Mouse (Mus musculus) stomach, postnatal 0 days (tissue): ENCODE results near the gene Radil. TPM values are rescaled to one million over a fixed set of nuclear protein-coding genes. Genes with fewer than 3 reads are reported as not detected.

Experiments used
- ATAC-seq: fragments of 200-750 bp; cut with Nextera tagmentation; 2 replicates; pipeline ENCODE4 v1.8.0; 2017; ENCODE audit not compliant: low FRiP score, low TSS enrichment
- DNase-seq: peaks from one replicate; pipeline ENCODE4 v3.0.0-alpha.2; 2016; ENCODE audit warnings: low spot score
- H3K27ac ChIP-seq: fragments of 300-500 bp; sonication (generic); replicated peaks from 2 replicates; pipeline ENCODE4 v1.5.1; 2014; ENCODE audit warnings: mild to moderate bottlenecking, control low read depth
- H3K27me3 ChIP-seq: fragments of 300-500 bp; sonication (generic); 2 replicates; pipeline ENCODE4 v1.6.1; 2014; ENCODE audit warnings: low read length; ENCODE audit not compliant: control insufficient read depth, insufficient read depth
- H3K36me3 ChIP-seq: fragments of 300-500 bp; sonication (generic); 2 replicates; pipeline ENCODE4 v1.6.1; 2014; ENCODE audit warnings: low read length, mixed read lengths; ENCODE audit not compliant: control insufficient read depth, insufficient read depth
- H3K4me1 ChIP-seq: fragments of 300-500 bp; sonication (generic); replicated peaks from 2 replicates; pipeline ENCODE4 v1.6.1; 2014; ENCODE audit warnings: antibody characterized with exemption; ENCODE audit not compliant: control insufficient read depth, insufficient read depth
- H3K4me2 ChIP-seq: fragments of 300-500 bp; sonication (generic); replicated peaks from 2 replicates; pipeline ENCODE4 v1.6.1; 2014; ENCODE audit warnings: low read depth, mild to moderate bottlenecking, control low read depth, moderate library complexity
- H3K4me3 ChIP-seq: fragments of 300-500 bp; sonication (generic); 2 replicates; pipeline ENCODE4 v1.5.1; 2014; ENCODE audit warnings: low read depth, low read length, control low read depth
- H3K9ac ChIP-seq: fragments of 300-500 bp; sonication (generic); 2 replicates; pipeline ENCODE4 v1.6.1; 2014; ENCODE audit warnings: mild to moderate bottlenecking, low read length, control low read depth, mixed read lengths
- H3K9me3 ChIP-seq: fragments of 300-500 bp; sonication (generic); 2 replicates; pipeline ENCODE4 v1.6.1; 2016; ENCODE audit warnings: low read length; ENCODE audit not compliant: control insufficient read depth
- CTCF ChIP-seq: IDR thresholded peaks from 2 replicates; pipeline ENCODE4 v1.5.1; 2016; ENCODE audit warnings: antibody characterized with exemption, low read depth, mild to moderate bottlenecking, moderate library complexity
- EP300 ChIP-seq: optimal IDR thresholded peaks from 2 replicates; pipeline ENCODE3; 2016; ENCODE audit warnings: antibody characterized with exemption
- WGBS: fragments of 180-500 bp; shearing (Covaris S2); extraction: QIAGEN DNeasy Blood & Tissue Kit; methylation state at CpG from one replicate; pipeline ENCODE4 v1.1.7; 2014; 5-methylcytosine and 5-hydroxymethylcytosine counted together
- polyA plus RNA-seq: library from polyadenylated mRNA; unstranded; fragments of >200 nt; fragmentation: Nextera tagmentation; extraction: Ambion mirVana; gene quantifications from 2 replicates; pipeline ENCODE4 v1.2.1, GENCODE M21; 2015

The Radil gene
- polyA plus RNA-seq, 1 experiment from 2014 or later: 0.36 TPM

DNA sequence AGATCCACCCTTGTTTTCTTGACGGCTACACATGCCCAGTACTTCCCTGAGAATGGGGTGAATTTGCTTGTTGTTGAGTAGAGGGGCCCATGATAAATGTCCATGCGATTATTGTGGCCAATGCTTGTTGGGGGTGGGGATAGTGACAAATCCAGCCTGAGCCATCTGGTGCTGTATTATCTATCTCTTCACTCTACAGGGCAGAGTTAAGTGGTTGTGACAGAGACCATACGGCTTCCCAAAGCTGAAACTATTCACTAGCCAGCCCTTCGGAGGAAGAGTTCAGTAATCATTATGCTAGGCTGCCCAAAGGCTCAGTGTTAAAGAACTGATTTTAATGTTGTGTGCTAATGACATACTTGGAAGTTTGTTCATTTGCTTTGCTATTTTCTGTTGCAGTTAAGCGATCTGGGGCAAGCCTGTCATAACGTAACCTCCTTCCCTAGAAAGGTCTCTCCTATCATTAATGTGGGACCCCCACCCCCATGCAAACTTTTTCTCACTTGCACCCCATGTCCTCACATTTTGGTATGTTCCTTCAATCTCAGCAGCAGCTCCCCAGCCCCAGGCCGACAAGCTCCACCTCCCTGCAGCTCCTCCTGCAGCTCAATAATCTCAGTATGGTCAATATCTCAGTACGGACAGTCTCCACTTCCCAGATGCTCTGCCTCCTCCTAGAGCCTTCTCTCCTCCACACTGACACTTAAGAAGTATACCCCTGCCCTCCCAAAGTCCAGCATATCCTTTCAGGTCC lies 26.0 kb downstream of the Radil start:
- no peak overlapping the region for H3K9ac ChIP-seq
- TF ChIP-seq EP300: no peak
- no peak for TF ChIP-seq CTCF
- DNase-seq: no peak
- H3K27me3 ChIP-seq: no peaks in the 10 kb centered on the region
- H3K9me3 ChIP-seq: no peaks in the 10 kb centered on the region
- no peaks in the 10 kb centered on the region for H3K36me3 ChIP-seq
- no peak overlapping the region for H3K27ac ChIP-seq
- ATAC-seq: no peak
- H3K4me2 ChIP-seq: no peak overlapping the region
- 61% methylated on average over 8 of the region's 8 CpGs for WGBS
- H3K4me3 ChIP-seq: no peak overlapping the region
- no peaks in the 10 kb centered on the region for H3K4me1 ChIP-seq

DNA sequence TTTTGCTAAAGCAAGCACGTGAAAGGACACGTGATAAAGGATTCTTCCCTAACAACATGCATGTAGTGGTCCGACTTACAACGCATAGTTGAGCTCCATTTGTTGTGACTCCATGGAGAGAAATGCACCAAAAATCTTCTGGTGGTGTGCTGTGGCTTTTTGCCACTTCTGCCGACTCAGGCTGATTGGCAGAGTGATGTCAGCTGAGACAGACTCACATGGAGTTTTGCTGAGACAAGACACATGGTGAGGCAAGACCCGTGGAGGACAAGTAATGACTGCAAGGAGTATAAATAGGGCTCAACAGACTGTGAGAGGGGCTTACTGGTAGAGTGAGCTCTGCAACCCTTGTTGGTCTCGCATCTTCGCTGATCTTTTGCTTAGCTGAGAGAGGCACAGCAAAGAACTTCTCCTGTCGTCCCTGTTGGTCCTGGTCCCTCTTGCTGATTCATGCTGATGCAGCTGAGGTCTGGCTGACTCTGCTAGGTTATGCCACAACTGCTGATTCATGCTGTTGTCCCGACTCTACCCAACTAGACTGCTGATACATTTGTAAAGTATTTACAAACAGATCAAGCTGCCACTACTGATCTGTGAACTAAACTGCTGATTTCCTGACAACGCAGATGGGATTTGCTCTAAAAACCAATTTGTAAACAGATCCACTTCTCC lies 29.6 kb downstream of the Radil start:
- ATAC-seq (no peak), DNase-seq (no peak)
- no peaks in the 10 kb centered on the region for H3K36me3 ChIP-seq
- H3K4me2 ChIP-seq: no peak overlapping the region
- H3K27me3 ChIP-seq: no peaks in the 10 kb centered on the region
- H3K27ac ChIP-seq: no peak overlapping the region
- H3K4me3 ChIP-seq: no peak overlapping the region
- H3K9me3 ChIP-seq: no peaks in the 10 kb centered on the region
- H3K4me1 ChIP-seq: no peaks in the 10 kb centered on the region
- no peak for TF ChIP-seq CTCF
- no peak for TF ChIP-seq EP300
- no peak overlapping the region for H3K9ac ChIP-seq
- WGBS: 76% methylated on average over 11 of the region's 11 CpGs

DNA sequence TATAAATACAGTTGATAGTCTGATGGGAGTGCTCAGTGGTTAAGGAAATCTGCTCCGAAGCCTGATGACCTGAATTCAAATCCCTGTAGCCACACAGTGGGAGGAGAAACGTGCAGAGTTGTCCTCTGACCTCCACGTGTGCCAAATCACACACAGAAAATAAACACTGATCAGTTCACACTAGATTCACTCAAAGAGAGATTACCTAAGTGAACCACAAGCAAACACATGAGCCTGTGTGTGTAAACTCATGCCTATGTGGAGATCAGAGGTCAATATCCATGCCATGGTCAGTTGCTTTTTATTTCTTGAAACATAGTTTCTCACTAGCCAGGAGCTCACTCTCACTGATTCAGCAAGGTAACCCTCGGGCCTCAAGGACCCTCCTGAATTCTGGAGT lies 30.5 kb downstream of the Radil start:
- Histone ChIP-seq H3K36me3 (no peaks in the 10 kb centered on the region), H3K9ac (no peak overlapping the region), H3K4me1 (no peaks in the 10 kb centered on the region), H3K4me2 (no peak overlapping the region), H3K4me3 (no peak overlapping the region), H3K9me3 (no peaks in the 10 kb centered on the region), H3K27me3 (no peaks in the 10 kb centered on the region), H3K27ac (no peak overlapping the region)
- no peak for ATAC-seq
- no peak for TF ChIP-seq EP300
- TF ChIP-seq CTCF: no peak
- no peak for DNase-seq
- 57% methylated on average over 4 of the region's 4 CpGs for WGBS

DNA sequence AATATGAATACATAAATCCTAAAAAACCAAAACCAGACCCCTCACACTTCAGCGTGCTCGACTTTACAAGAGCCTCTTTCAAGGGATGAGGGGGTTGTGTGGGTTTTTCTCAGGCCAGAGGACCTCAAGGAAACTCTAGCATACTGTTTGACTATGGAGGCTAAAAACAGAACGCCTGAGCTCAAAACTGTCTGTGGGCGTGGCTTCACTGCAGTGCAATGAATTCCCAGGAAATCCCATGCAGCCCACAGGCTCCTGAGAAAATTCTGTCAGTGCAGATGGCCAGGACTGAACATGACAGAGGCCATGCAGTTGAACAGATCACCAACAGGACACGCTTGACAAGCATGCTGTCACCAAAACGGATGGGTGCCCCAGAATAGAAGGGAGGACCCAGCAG lies 31.9 kb downstream of the Radil start:
- Histone ChIP-seq H3K27me3 (no peaks in the 10 kb centered on the region), H3K36me3 (no peaks in the 10 kb centered on the region), H3K4me2 (no peak overlapping the region), H3K4me3 (no peak overlapping the region), H3K4me1 (no peaks in the 10 kb centered on the region), H3K27ac (no peak overlapping the region), H3K9ac (no peak overlapping the region), H3K9me3 (no peaks in the 10 kb centered on the region)
- 42% methylated on average over 6 of the region's 6 CpGs for WGBS
- TF ChIP-seq EP300 (no peak), CTCF (no peak)
- no peak for DNase-seq
- ATAC-seq: no peak

DNA sequence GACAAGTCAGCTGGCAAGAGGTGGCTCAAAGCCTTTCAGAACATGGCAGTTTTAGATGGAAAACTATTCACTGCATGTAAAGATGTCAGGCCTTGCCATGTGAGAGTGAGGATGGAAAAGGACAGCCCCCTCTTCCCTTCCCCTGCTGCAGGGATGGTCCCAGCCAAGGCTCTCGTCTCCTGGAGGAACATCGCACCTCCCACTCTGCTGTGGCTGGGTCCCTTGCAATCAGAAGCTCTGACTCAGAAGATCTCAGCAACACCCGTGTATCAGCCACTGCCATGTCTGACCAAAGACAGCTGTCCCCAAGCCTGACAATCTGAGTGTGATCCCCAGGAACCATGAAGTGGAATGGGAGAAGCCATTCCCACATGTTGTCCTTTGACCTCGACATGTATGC lies 38.8 kb downstream of the Radil start:
- Histone ChIP-seq H3K4me2 (no peak overlapping the region), H3K27ac (no peak overlapping the region), H3K4me1 (peaks cover 2% of the 10 kb centered on the region; the same call in 1 of the 2 replicates), H3K27me3 (no peaks in the 10 kb centered on the region), H3K4me3 (no peak overlapping the region), H3K9me3 (no peaks in the 10 kb centered on the region), H3K36me3 (no peaks in the 10 kb centered on the region), H3K9ac (no peak overlapping the region)
- no peak for TF ChIP-seq EP300
- no peak for TF ChIP-seq CTCF
- ATAC-seq (no peak), DNase-seq (no peak)
- WGBS: 71% methylated on average over 4 of the region's 4 CpGs

DNA sequence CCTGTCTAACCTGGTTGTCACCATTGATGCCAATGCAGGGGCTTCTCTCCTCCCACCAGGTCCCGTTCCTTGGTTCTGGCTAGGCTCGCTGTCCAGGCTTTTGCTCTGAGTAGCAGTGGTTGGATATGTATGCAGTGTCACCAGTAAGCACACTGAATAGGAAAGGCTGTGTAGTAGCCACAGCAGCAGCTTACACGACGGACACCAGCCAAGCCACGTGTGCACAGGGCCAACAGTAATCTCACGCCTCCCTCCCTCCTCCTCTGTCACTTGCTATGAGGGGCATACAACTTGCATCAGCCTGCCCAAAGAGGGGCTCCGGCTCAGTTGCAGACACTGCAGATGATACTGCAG lies 40.9 kb downstream of the Radil start:
- no peak overlapping the region for H3K4me3 ChIP-seq
- DNase-seq (no peak), ATAC-seq (no peak)
- no peak overlapping the region for H3K4me2 ChIP-seq
- no peak overlapping the region for H3K9ac ChIP-seq
- no peaks in the 10 kb centered on the region for H3K9me3 ChIP-seq
- WGBS: 70% methylated on average over 7 of the region's 7 CpGs
- H3K27me3 ChIP-seq: no peaks in the 10 kb centered on the region
- H3K36me3 ChIP-seq: no peaks in the 10 kb centered on the region
- H3K27ac ChIP-seq: no peak overlapping the region
- no peak for TF ChIP-seq EP300
- TF ChIP-seq CTCF: no peak
- H3K4me1 ChIP-seq: peaks cover 2% of the 10 kb centered on the region; the same call in 1 of the 2 replicates
